Mouse (Mus musculus): ENCODE data around the gene Mthfsd. TPM values are rescaled to one million over a fixed set of nuclear protein-coding genes. Genes with fewer than 3 reads are reported as not detected.
"Not testable (repeated sequence)": the region's sequence is repeated elsewhere in the genome, so short reads cannot be mapped to it uniquely, and the experiment has no call there.

Mthfsd gene
- total RNA-seq (2021), result 10 to 100 TPM; 40.0 to 46.5 TPM
- long read RNA-seq, experiment 1, partial matches to known transcripts, result 2 of 19 reads
- long read RNA-seq, experiment 1, other reads (novel, unspliced or antisense), result 15 of 19 reads
- long read RNA-seq, experiment 2, partial matches to known transcripts, result 3 of 21 reads
- long read RNA-seq, experiment 2, other reads (novel, unspliced or antisense), result 15 of 21 reads

GRCm38 (mm10) chr8:121107668-121108656 is at the start of gene Mthfsd:
Gene Mthfsd, minus strand, starts transcription at chr8:121108392.
- intact Hi-C loops (cut with DNase I), result no loop called here
- peak; percentile 99 for DNase-seq (ENCODE audit: extremely low spot score in 1 of 2, low spot score in 2 of 2)
- TF ChIP-seq CTCF (IDR thresholded peaks at IDR 0.05), result peak; percentile 5; the same call in 1 of the 2 replicates
- Histone ChIP-seq H3K27ac (peak within 1 kb of the TSS; percentile 91), H3K4me3 (peak within 1 kb of the TSS; percentile 92)

DNA sequence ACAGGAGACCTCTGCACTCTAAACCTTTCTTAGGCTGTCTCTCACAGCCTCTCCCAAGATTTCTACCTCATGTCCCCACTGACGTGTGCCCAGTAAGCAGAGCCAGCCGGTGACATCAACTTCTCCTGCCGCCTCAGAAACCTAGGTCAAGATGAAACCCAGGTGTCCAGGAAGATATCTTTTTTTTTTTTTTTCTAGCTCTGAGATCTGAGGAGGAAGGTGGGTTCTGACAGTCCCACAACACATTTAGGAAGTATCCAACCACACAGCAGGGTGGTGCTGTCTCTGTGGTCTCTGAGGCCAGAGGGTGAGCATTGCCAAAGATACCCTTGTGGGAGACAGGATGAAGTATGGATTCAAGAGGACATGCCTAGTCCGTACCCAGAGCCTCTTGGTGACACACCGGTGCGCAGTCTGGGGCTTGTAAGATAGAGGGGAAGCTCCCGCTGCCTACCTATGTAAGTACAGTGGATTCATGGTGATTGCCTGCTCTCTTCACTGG is 48.8 kb upstream of the Mthfsd start:
- H3K4me3 ChIP-seq, result no peak overlapping the region
- no peak for TF ChIP-seq CTCF (IDR thresholded peaks at IDR 0.05)
- no peak overlapping the region for H3K27ac ChIP-seq
- DNase-seq (ENCODE audit: extremely low spot score in 1 of 2, low spot score in 2 of 2), result no peak
- intact Hi-C loops (cut with DNase I), result no loop called here

DNA sequence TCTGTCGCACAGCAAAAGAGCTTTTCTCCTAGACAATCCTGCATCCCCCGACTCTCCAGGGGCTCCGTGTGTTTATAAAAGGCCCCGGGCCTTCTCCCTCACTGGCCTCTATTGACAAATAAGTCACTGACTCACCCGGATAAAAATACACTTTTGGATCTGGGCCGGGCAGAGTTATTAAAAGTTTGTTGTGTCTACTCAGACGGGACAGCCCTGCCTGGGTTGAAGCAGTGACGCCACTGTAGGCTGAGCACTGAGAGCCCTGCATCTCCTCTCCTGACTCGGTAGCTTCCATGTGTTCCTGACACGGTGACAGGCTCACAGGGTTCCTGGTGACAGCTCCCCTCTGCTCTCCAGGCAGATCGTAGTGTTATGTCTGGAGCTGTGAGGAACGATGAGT is 44.2 kb upstream of the Mthfsd start:
- Histone ChIP-seq H3K27ac (no peak overlapping the region), H3K4me3 (no peak overlapping the region)
- DNase-seq (ENCODE audit: extremely low spot score in 1 of 2, low spot score in 2 of 2), result no peak
- TF ChIP-seq CTCF (IDR thresholded peaks at IDR 0.05), result no peak
- intact Hi-C loops (cut with DNase I), result no loop called here

- intact Hi-C loops (cut with DNase I), result no loop called here
- no peak for TF ChIP-seq CTCF (IDR thresholded peaks at IDR 0.05)
- DNase-seq (ENCODE audit: extremely low spot score in 1 of 2, low spot score in 2 of 2), result no peak
- Histone ChIP-seq H3K27ac (no peak overlapping the region), H3K4me3 (no peak overlapping the region)
These were observed 40.4 kb upstream of the Mthfsd start for GRCm38 (mm10) chr8:121148573-121149083.

- H3K27ac ChIP-seq; DNase-seq (ENCODE audit: extremely low spot score in 1 of 2, low spot score in 2 of 2); H3K4me3 ChIP-seq; intact Hi-C loops (cut with DNase I): not testable (repeated sequence)
These were observed 37.4 kb upstream of the Mthfsd start for GRCm38 (mm10) chr8:121145457-121146134.

GRCm38 (mm10) chr8:121136856-121137255 is 28.7 kb upstream of the Mthfsd start:
- DNase-seq (ENCODE audit: extremely low spot score in 1 of 2, low spot score in 2 of 2), result no peak
- H3K27ac ChIP-seq, result no peak overlapping the region
- intact Hi-C loops (cut with DNase I), result loop anchor here (5.0 kb wide), 1 partner anchor 75 kb away; no protein-coding TSS in a partner anchor
- no peak; the same call in 1 of the 2 replicates for TF ChIP-seq CTCF (IDR thresholded peaks at IDR 0.05)
- no peak overlapping the region for H3K4me3 ChIP-seq

DNA sequence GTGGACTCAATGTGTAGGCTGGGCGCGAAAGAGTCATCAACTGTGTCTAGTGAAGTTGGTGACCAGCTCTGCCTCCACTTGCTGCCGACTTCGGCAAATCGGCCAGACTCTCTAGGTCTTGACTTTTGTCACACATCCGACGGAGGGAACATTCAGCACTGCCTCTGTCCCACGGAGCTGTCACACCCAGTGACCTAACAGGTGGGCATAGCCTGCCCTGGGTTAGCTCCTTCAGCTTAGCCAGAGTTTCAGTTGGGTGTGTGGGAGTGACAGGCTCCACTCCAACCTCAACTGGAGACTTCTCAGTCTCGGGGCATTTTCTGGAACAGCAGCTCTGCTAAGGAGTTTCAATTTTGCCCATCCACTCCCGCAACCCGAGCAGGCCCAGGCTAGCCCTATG is 26.3 kb upstream of the Mthfsd start:
- H3K27ac ChIP-seq, result no peak overlapping the region
- intact Hi-C loops (cut with DNase I), result no loop called here
- TF ChIP-seq CTCF (IDR thresholded peaks at IDR 0.05), result no peak
- H3K4me3 ChIP-seq, result no peak overlapping the region
- DNase-seq (ENCODE audit: extremely low spot score in 1 of 2, low spot score in 2 of 2), result no peak

- Histone ChIP-seq H3K27ac (no peak overlapping the region), H3K4me3 (no peak overlapping the region)
- no peak for TF ChIP-seq CTCF (IDR thresholded peaks at IDR 0.05)
- intact Hi-C loops (cut with DNase I), result no loop called here
- no peak for DNase-seq (ENCODE audit: extremely low spot score in 1 of 2, low spot score in 2 of 2)
These were observed 25.9 kb upstream of the Mthfsd start for GRCm38 (mm10) chr8:121134102-121134501.

DNA sequence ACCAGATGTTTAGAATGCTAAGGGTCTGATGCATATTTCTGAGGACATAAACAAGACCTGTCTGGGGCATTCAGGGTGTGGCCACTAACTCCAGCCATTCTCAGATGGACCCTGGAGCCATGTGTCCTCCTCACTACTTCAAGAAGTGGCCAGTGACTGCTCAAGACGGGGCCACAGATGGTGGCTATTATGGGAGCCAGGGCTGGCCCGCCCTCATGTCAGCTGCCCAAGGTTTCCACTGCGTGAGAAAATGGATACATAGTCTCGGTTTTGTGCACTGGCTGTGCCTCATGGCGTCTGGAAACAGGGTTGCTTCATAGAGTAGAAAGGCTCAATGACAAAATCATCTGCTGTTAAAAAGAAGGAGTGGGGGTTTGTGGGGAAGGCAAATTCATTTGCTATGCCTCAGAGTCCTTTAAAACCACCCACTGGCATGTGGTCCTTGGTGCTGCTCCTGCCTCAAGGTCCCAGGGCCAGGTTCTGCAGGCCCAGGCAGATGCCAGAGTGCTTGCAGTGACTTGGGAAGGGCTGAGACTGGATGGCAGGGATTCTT is 24.8 kb upstream of the Mthfsd start:
- TF ChIP-seq CTCF (IDR thresholded peaks at IDR 0.05), result no peak
- no peak for DNase-seq (ENCODE audit: extremely low spot score in 1 of 2, low spot score in 2 of 2)
- Histone ChIP-seq H3K4me3 (no peak overlapping the region), H3K27ac (no peak overlapping the region)
- intact Hi-C loops (cut with DNase I), result no loop called here

DNA sequence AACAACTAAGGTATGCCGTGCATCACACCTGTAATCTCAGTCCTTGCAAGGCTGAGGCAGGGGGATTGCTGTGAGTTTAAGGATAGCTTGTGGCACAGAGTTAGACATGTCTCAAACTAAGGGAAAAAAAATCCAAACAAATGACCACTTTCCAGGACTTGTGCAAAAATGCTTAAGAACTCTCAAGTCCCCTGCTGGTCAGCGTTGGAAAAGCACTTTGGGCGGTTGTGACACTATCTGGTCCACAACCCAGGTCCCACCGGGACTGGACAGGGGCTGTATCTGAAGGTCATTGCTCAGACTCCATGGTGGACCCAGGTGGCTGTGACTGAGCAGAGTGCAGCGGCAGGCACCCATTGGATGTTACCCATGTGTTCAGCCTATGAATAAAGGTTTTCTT is 22.3 kb upstream of the Mthfsd start:
- peak; percentile 54 for TF ChIP-seq CTCF (IDR thresholded peaks at IDR 0.05)

GRCm38 (mm10) chr8:121129265-121129940 is 21.2 kb upstream of the Mthfsd start:
- no peak overlapping the region for H3K4me3 ChIP-seq
- intact Hi-C loops (cut with DNase I), result no loop called here
- no peak for TF ChIP-seq CTCF (IDR thresholded peaks at IDR 0.05)
- no peak overlapping the region for H3K27ac ChIP-seq
- DNase-seq (ENCODE audit: extremely low spot score in 1 of 2, low spot score in 2 of 2), result no peak

More for the DNA sequence above, 22.3 kb upstream of the Mthfsd start:
- intact Hi-C loops (cut with DNase I), result no loop called here
- Histone ChIP-seq H3K27ac (no peak overlapping the region), H3K4me3 (no peak overlapping the region)
- no peak for DNase-seq (ENCODE audit: extremely low spot score in 1 of 2, low spot score in 2 of 2)
